Mouse (Mus musculus): ENCODE measurements around the gene Tmigd3. TPM values are rescaled to one million over a fixed set of nuclear protein-coding genes. Genes with fewer than 3 reads are reported as not detected.

Gene Tmigd3
- total and polyA plus RNA-seq, 3 experiments, result 0.05 to 5.5 TPM; not detected in 1

DNA sequence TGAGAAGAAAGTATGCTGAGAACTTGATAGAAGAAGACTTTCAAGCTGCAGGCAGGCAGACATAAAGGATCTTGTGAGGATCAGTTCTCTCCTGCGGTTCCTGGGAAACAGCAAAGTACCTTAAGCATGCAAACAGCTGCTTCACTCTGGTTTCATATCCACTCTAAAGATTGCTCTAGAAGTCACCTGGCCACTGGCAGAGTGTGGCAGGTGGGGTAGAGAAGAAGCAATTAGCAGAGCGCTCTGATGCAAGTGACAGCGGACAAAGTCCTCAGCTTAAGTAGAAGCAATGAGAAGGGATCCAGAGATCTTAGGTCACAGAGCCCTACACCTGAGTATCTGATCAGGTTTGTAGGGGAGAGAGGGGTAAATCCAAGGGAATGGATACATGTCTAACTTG is 39.1 kb upstream of the Tmigd3 start:
- Histone ChIP-seq H3K4me3 (ENCODE audit: low read depth, low read length) (no peak overlapping the region), H3K9me3 (replicated peaks) (no peaks in the 10 kb centered on the region), H3K4me1 (ENCODE audit: insufficient read depth, low read depth, low read length) (no peaks in the 10 kb centered on the region; the same call in 1 of the 2 replicates), H3K27me3 (ENCODE audit: insufficient read depth, low read length) (peaks cover 3% of the 10 kb centered on the region; the same call in 1 of the 2 replicates), H3K36me3 (replicated peaks) (no peaks in the 10 kb centered on the region)
- TF ChIP-seq TAL1 (conservative IDR thresholded peaks at IDR 0.05; ENCODE audit: low read depth, low read length), result no peak
- no peak for TF ChIP-seq GATA1 (IDR thresholded peaks at IDR 0.05; ENCODE audit: borderline replicate concordance, low read length)
- no peak for TF ChIP-seq GATA2 (IDR thresholded peaks at IDR 0.05; ENCODE audit: borderline replicate concordance, low read depth, low read length)
- no peak for TF ChIP-seq POLR2AphosphoS5 (IDR thresholded peaks at IDR 0.05; ENCODE audit: insufficient replicate concordance, low read depth, low read length)
- TF ChIP-seq CTCF (IDR thresholded peaks at IDR 0.05; ENCODE audit: low read depth, low read length), result no peak
- DNase-seq (ENCODE audit: low spot score) (no peak), ATAC-seq (ENCODE audit: extremely low read depth, insufficient number of reproducible peaks, low FRiP score, poor library complexity, severe bottlenecking) (no peak)

DNA sequence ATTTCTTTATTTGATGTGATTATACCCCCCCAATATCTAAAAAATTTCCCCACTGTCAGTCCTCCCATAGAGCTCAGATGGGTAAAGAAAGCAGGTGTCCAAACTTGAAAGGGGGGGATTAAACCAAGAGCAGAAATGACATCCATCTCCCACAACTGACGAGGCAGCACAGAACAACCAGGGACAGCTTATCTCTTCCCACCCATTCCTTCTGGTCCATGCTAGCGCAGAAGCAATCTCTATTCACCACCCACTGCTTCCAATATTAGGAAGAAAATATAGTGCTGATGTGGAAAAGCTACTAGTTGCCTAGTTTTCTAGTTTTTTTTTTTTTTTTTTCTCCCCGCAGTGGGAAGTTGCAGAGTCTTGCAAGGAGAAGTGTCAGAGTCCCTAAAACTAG is 34.8 kb upstream of the Tmigd3 start:
- Histone ChIP-seq H3K4me3 (ENCODE audit: low read depth, low read length) (no peak overlapping the region), H3K36me3 (replicated peaks) (no peaks in the 10 kb centered on the region), H3K4me1 (ENCODE audit: insufficient read depth, low read depth, low read length) (no peaks in the 10 kb centered on the region; the same call in 1 of the 2 replicates), H3K9me3 (replicated peaks) (no peaks in the 10 kb centered on the region), H3K27me3 (ENCODE audit: insufficient read depth, low read length) (peaks cover 3% of the 10 kb centered on the region; the same call in 1 of the 2 replicates)
- ATAC-seq (ENCODE audit: extremely low read depth, insufficient number of reproducible peaks, low FRiP score, poor library complexity, severe bottlenecking) (no peak), DNase-seq (ENCODE audit: low spot score) (no peak)
- TF ChIP-seq CTCF (IDR thresholded peaks at IDR 0.05; ENCODE audit: low read depth, low read length) (no peak), POLR2AphosphoS5 (IDR thresholded peaks at IDR 0.05; ENCODE audit: insufficient replicate concordance, low read depth, low read length) (no peak), GATA2 (IDR thresholded peaks at IDR 0.05; ENCODE audit: borderline replicate concordance, low read depth, low read length) (no peak), GATA1 (IDR thresholded peaks at IDR 0.05; ENCODE audit: borderline replicate concordance, low read length) (no peak), TAL1 (conservative IDR thresholded peaks at IDR 0.05; ENCODE audit: low read depth, low read length) (no peak)

GRCm38 (mm10) chr3:105836883-105837282 is 33.8 kb upstream of the Tmigd3 start:
- no peak for ATAC-seq (ENCODE audit: extremely low read depth, insufficient number of reproducible peaks, low FRiP score, poor library complexity, severe bottlenecking)
- Histone ChIP-seq H3K4me1 (ENCODE audit: insufficient read depth, low read depth, low read length) (no peaks in the 10 kb centered on the region; the same call in 1 of the 2 replicates), H3K9me3 (replicated peaks) (no peaks in the 10 kb centered on the region)

GRCm38 (mm10) chr3:105838655-105839054 is 32.0 kb upstream of the Tmigd3 start:
- ATAC-seq (ENCODE audit: extremely low read depth, insufficient number of reproducible peaks, low FRiP score, poor library complexity, severe bottlenecking) (no peak), DNase-seq (ENCODE audit: low spot score) (no peak)
- Histone ChIP-seq H3K27me3 (ENCODE audit: insufficient read depth, low read length) (peaks cover 16% of the 10 kb centered on the region; the same call in 1 of the 2 replicates), H3K9me3 (replicated peaks) (no peaks in the 10 kb centered on the region), H3K4me3 (ENCODE audit: low read depth, low read length) (no peak overlapping the region), H3K36me3 (replicated peaks) (no peaks in the 10 kb centered on the region), H3K4me1 (ENCODE audit: insufficient read depth, low read depth, low read length) (no peaks in the 10 kb centered on the region; the same call in 1 of the 2 replicates)
- no peak for TF ChIP-seq POLR2AphosphoS5 (IDR thresholded peaks at IDR 0.05; ENCODE audit: insufficient replicate concordance, low read depth, low read length)
- no peak for TF ChIP-seq CTCF (IDR thresholded peaks at IDR 0.05; ENCODE audit: low read depth, low read length)
- no peak for TF ChIP-seq TAL1 (conservative IDR thresholded peaks at IDR 0.05; ENCODE audit: low read depth, low read length)
- TF ChIP-seq GATA1 (IDR thresholded peaks at IDR 0.05; ENCODE audit: borderline replicate concordance, low read length), result no peak
- TF ChIP-seq GATA2 (IDR thresholded peaks at IDR 0.05; ENCODE audit: borderline replicate concordance, low read depth, low read length), result no peak

More at GRCm38 (mm10) chr3:105836883-105837282, 33.8 kb upstream of the Tmigd3 start:
- 0 out of 2 replicates have a peak, but pooled peaks cover 9% of the 10 kb centered on the region for H3K27me3 ChIP-seq (ENCODE audit: insufficient read depth, low read length)
- no peak overlapping the region for H3K4me3 ChIP-seq (ENCODE audit: low read depth, low read length)
- TF ChIP-seq POLR2AphosphoS5 (IDR thresholded peaks at IDR 0.05; ENCODE audit: insufficient replicate concordance, low read depth, low read length) (no peak), GATA2 (IDR thresholded peaks at IDR 0.05; ENCODE audit: borderline replicate concordance, low read depth, low read length) (no peak), CTCF (IDR thresholded peaks at IDR 0.05; ENCODE audit: low read depth, low read length) (no peak), GATA1 (IDR thresholded peaks at IDR 0.05; ENCODE audit: borderline replicate concordance, low read length) (no peak), TAL1 (conservative IDR thresholded peaks at IDR 0.05; ENCODE audit: low read depth, low read length) (no peak)
- H3K36me3 ChIP-seq (replicated peaks), result no peaks in the 10 kb centered on the region
- no peak for DNase-seq (ENCODE audit: low spot score)

DNA sequence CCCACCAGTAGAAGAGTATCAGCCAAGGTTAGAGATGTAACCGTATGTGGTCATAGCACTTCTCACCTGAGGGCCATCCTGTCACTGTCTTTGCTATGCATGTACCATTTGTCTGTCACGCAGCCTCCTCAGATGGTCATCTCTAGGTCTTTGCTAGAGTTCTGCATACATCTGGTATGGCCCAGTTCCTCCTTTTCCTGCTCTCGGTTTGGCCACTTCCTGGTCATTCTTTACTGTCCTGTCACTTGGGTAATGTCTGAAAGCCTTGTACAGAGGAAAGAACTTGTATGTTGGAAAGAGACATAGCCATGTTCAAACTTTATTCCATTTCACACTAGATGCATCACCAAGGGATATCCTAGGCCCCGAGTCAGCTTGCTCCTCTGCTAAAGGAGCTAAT is 30.9 kb upstream of the Tmigd3 start:
- Histone ChIP-seq H3K27me3 (ENCODE audit: insufficient read depth, low read length) (peaks cover 15% of the 10 kb centered on the region; the same call in 1 of the 2 replicates), H3K4me3 (ENCODE audit: low read depth, low read length) (no peak overlapping the region), H3K9me3 (replicated peaks) (no peaks in the 10 kb centered on the region), H3K4me1 (ENCODE audit: insufficient read depth, low read depth, low read length) (no peaks in the 10 kb centered on the region; the same call in 1 of the 2 replicates), H3K36me3 (replicated peaks) (no peaks in the 10 kb centered on the region)
- ATAC-seq (ENCODE audit: extremely low read depth, insufficient number of reproducible peaks, low FRiP score, poor library complexity, severe bottlenecking), result no peak
- DNase-seq (ENCODE audit: low spot score), result no peak
- TF ChIP-seq TAL1 (conservative IDR thresholded peaks at IDR 0.05; ENCODE audit: low read depth, low read length) (no peak), GATA2 (IDR thresholded peaks at IDR 0.05; ENCODE audit: borderline replicate concordance, low read depth, low read length) (no peak), POLR2AphosphoS5 (IDR thresholded peaks at IDR 0.05; ENCODE audit: insufficient replicate concordance, low read depth, low read length) (no peak)

DNA sequence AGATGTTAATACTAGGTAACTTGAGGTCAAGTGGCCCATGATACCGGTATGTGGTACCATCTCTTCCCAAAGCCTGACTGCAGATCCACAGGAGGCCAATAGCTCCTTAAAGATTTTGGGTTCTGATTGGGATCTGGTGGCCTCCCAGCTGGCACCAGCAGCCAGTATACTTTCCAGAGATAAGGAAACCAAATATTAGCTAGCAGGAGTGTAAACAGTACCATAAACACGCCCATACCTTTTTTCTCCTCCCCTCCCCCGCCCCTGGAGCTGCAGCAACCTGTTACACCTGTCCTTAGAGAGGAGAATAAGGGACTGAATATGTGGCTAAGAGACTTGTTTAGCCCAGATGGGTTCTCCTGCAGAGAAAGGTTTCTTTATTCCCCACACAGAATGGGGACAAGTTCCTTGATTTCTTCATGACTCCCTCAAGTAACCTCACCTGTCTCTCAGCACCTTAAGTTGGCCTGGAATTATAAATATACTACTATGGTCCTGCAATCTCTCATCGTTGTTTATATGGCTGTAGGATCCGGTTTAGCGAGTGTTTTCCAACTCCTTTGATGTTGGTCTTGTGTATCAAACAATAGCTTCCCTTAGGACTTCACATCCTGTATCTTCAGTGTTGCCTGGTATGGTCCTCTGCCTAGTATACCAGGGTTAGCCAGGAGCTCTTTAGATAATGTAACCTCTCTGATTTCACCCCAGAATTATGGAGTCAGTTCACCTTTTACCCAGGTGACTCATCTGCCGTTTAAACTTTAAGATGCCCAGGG is 24.2 kb upstream of the Tmigd3 start:
- TF ChIP-seq TAL1 (conservative IDR thresholded peaks at IDR 0.05; ENCODE audit: low read depth, low read length), result no peak
- TF ChIP-seq GATA2 (IDR thresholded peaks at IDR 0.05; ENCODE audit: borderline replicate concordance, low read depth, low read length), result no peak
- TF ChIP-seq GATA1 (IDR thresholded peaks at IDR 0.05; ENCODE audit: borderline replicate concordance, low read length), result no peak
- ATAC-seq (ENCODE audit: extremely low read depth, insufficient number of reproducible peaks, low FRiP score, poor library complexity, severe bottlenecking) (no peak), DNase-seq (ENCODE audit: low spot score) (no peak)
- Histone ChIP-seq H3K9me3 (replicated peaks) (no peaks in the 10 kb centered on the region), H3K4me3 (ENCODE audit: low read depth, low read length) (no peak overlapping the region), H3K27me3 (ENCODE audit: insufficient read depth, low read length) (peaks cover 29% of the 10 kb centered on the region), H3K4me1 (ENCODE audit: insufficient read depth, low read depth, low read length) (peaks cover 4% of the 10 kb centered on the region; the same call in 1 of the 2 replicates), H3K36me3 (replicated peaks) (no peaks in the 10 kb centered on the region)

Data from G1E (cell line).